Mouse (Mus musculus): ENCODE results near the gene Kifc3. TPM values are rescaled to one million over a fixed set of nuclear protein-coding genes. Genes with fewer than 3 reads are reported as not detected.
"Not testable (repeated sequence)": the region's sequence is repeated elsewhere in the genome, so short reads cannot be mapped to it uniquely, and the experiment has no call there.

Gene Kifc3
- polyA plus RNA-seq, 1 experiment from 2014 or later: 5.3 TPM

DNA sequence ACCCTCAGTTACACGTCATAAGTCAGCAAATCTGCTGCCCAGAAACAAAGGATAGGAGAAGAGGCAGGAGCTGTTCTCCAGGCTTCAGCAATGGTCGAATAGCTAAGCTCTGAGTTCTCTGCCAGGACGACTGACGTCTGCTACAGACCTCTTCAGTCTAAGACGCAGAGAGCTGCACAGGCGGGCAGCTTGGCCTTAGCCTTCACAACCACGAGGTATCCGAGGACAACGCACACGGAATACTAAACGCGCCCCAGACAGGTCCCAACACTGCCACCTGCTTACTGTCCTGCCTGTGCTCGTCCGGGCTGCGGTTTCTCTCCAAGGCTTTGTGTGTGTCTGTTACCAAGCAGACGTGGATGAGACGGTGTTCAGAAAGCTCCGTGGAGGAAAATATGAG, 26.8 kb downstream of the Kifc3 start:
- no peak for ATAC-seq (ENCODE audit: insufficient read depth)
- Histone ChIP-seq H3K27me3 (no peaks in the 10 kb centered on the region), H3K36me3 (replicated peaks) (no peaks in the 10 kb centered on the region), H3K4me3 (replicated peaks) (no peak overlapping the region), H3K27ac (replicated peaks) (no peak overlapping the region), H3K4me1 (replicated peaks) (no peaks in the 10 kb centered on the region), H3K9me3 (replicated peaks) (no peaks in the 10 kb centered on the region), H3K4me2 (no peak overlapping the region), H3K9ac (no peak overlapping the region)
- 69% methylated on average over 18 of the region's 18 CpGs for WGBS (ENCODE audit: insufficient replicate concordance)

DNA sequence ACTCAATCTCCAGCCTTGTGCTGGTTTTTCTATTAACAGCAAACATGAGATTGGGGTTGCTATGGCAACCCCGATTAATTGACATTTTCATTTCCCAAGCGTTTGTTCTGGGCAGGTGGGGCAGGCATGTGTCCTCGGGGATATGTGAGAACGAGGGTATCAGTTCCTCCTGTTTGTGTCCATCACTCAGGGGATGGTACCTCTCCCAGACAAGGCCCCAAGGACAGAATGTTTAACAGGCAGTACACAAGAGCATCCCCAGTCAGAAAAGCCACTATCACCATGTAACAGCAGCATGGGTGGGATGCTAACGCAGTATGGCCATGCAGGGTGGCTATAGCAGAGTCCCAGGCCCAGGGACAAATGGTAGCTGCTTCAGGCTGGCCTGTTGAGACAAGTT, 27.3 kb downstream of the Kifc3 start:
- H3K4me3 ChIP-seq (replicated peaks): no peak overlapping the region
- H3K9me3 ChIP-seq (replicated peaks): no peaks in the 10 kb centered on the region
- no peaks in the 10 kb centered on the region for H3K27me3 ChIP-seq
- H3K4me1 ChIP-seq (replicated peaks): no peaks in the 10 kb centered on the region
- no peak overlapping the region for H3K9ac ChIP-seq
- H3K27ac ChIP-seq (replicated peaks): no peak overlapping the region
- WGBS (ENCODE audit: insufficient replicate concordance): 58% methylated on average over 5 of the region's 5 CpGs
- H3K36me3 ChIP-seq (replicated peaks): no peaks in the 10 kb centered on the region
- no peak for ATAC-seq (ENCODE audit: insufficient read depth)
- no peak overlapping the region for H3K4me2 ChIP-seq

DNA sequence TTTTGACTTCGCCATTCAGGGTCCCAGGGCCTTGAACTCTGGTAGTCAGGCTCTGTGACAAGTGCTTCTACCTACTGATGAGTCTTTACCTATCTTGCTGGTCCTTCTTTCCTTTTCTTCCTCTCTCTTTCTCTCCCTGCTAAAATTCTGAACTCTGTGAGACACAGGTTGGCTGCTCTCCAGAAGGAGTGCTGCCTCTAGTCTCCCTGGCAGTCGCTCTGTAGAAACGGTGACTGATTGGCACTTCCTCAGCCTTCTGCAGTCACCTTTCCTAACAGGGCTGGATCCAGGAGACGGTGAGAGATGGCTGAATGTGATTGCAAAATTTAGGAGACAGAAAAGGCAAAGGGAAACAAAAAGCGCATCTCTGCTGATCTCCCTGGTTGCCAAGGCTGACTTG, 30.2 kb downstream of the Kifc3 start:
- no peak for ATAC-seq (ENCODE audit: insufficient read depth)
- Histone ChIP-seq H3K9me3 (replicated peaks) (no peaks in the 10 kb centered on the region), H3K27ac (replicated peaks) (no peak overlapping the region), H3K4me1 (replicated peaks) (no peaks in the 10 kb centered on the region), H3K4me3 (replicated peaks) (no peak overlapping the region), H3K9ac (no peak overlapping the region), H3K4me2 (no peak overlapping the region), H3K36me3 (replicated peaks) (no peaks in the 10 kb centered on the region), H3K27me3 (no peaks in the 10 kb centered on the region)
- 54% methylated on average over 5 of the region's 5 CpGs for WGBS (ENCODE audit: insufficient replicate concordance)

DNA sequence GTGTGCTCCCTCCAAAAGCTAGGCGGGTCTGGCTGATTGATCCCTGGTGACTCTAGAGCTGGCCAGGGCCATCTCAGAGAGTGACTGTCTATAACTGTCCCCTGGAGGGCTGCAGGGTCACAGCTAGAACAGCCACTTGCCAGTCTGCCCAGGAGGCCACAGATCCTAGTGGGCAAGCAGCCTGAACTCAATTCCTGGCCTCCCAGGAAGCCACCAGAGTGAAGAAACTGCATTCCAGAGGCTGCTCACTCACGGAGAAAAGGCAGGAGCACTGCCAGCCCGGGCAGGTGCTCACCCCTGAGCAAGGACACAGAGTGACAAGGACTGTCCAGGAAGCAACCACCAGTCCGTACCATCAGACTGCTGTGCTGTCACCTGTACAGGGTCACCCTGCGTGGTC, 34.9 kb downstream of the Kifc3 start:
- no peaks in the 10 kb centered on the region for H3K36me3 ChIP-seq (replicated peaks)
- no peak overlapping the region for H3K27ac ChIP-seq (replicated peaks)
- H3K4me2 ChIP-seq: no peak overlapping the region
- WGBS (ENCODE audit: insufficient replicate concordance): 40% methylated on average over 5 of the region's 5 CpGs
- H3K9me3 ChIP-seq (replicated peaks): no peaks in the 10 kb centered on the region
- H3K27me3 ChIP-seq: 0 out of 2 replicates have a peak, but pooled peaks cover 3% of the 10 kb centered on the region
- no peak overlapping the region for H3K4me3 ChIP-seq (replicated peaks)
- no peaks in the 10 kb centered on the region for H3K4me1 ChIP-seq (replicated peaks)
- ATAC-seq (ENCODE audit: insufficient read depth): no peak
- no peak overlapping the region for H3K9ac ChIP-seq

DNA sequence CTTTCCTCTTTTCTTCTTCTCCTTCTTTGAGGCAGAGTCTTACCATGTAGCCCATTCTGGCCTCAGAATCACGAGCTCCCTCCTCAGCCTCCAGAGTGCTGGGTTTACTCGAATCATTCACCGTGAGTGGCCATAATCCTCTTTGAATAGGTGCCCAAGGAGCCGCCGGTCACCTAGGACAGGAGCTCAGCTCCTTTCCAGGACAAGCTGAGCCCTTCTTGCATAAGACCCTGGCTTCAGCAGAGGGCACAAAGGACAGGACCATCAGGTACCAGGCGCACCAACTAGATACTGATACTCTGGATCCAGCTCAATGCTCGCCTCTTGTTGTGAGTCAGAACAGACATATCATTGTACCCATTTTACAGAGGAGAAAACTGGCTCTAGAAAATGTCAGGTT, 36.2 kb downstream of the Kifc3 start:
- H3K27ac ChIP-seq (replicated peaks): no peak overlapping the region
- no peaks in the 10 kb centered on the region for H3K4me1 ChIP-seq (replicated peaks)
- H3K4me3 ChIP-seq (replicated peaks): no peak overlapping the region
- WGBS (ENCODE audit: insufficient replicate concordance): 62% methylated on average over 7 of the region's 7 CpGs
- no peak overlapping the region for H3K9ac ChIP-seq
- no peaks in the 10 kb centered on the region for H3K9me3 ChIP-seq (replicated peaks)
- H3K4me2 ChIP-seq: no peak overlapping the region
- H3K36me3 ChIP-seq (replicated peaks): no peaks in the 10 kb centered on the region
- ATAC-seq (ENCODE audit: insufficient read depth): no peak
- 0 out of 2 replicates have a peak, but pooled peaks cover 3% of the 10 kb centered on the region for H3K27me3 ChIP-seq

DNA sequence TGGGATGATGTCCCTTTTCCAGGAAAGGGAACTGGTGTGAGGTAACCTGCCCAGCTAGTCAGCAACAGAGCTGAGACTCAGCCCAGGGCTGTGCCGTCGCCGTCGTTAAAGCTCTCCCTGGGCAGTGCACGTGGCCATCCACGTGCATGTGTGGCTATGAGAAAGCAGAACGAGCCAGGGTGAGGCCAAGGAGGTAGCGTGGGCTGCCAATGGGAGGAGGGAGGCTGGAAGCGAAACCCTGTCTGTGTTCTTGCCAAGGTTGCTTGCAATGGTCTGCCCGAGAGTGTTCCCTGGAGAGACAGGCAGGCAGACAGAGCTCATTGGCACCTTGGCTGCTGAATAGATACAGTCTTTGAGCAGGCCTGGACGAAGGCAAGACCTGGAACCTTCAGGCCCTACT, 36.7 kb downstream of the Kifc3 start:
- no peaks in the 10 kb centered on the region for H3K4me1 ChIP-seq (replicated peaks)
- 58% methylated on average over 11 of the region's 11 CpGs for WGBS (ENCODE audit: insufficient replicate concordance)
- no peak for ATAC-seq (ENCODE audit: insufficient read depth)
- H3K27me3 ChIP-seq: 0 out of 2 replicates have a peak, but pooled peaks cover 3% of the 10 kb centered on the region
- no peak overlapping the region for H3K27ac ChIP-seq (replicated peaks)
- H3K4me3 ChIP-seq (replicated peaks): no peak overlapping the region
- no peak overlapping the region for H3K4me2 ChIP-seq
- no peak overlapping the region for H3K9ac ChIP-seq
- no peaks in the 10 kb centered on the region for H3K9me3 ChIP-seq (replicated peaks)
- H3K36me3 ChIP-seq (replicated peaks): no peaks in the 10 kb centered on the region

DNA sequence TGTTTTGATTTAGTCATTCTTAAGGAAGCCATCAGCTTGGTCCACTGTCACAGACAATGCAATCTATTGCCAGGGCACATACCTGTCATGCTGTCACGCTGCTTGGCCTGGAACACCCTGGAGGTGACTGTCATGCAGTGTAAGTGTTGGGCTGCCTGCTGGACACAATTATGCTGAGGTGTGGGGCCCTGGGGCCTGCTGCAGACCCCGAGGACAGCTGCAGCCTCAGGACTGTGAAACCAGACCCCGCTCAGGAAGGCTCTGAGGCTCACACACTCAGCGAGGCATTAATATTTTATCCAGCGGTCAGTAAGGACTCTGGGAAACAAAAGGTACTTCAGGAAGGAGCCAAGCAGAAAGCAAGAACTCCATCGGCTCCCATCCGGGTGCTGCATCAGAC, 38.1 kb downstream of the Kifc3 start:
- Histone ChIP-seq H3K27ac (replicated peaks) (no peak overlapping the region), H3K27me3 (0 out of 2 replicates have a peak, but pooled peaks cover 3% of the 10 kb centered on the region), H3K4me2 (no peak overlapping the region), H3K4me3 (replicated peaks) (no peak overlapping the region), H3K4me1 (replicated peaks) (no peaks in the 10 kb centered on the region), H3K9me3 (replicated peaks) (no peaks in the 10 kb centered on the region), H3K9ac (no peak overlapping the region), H3K36me3 (replicated peaks) (no peaks in the 10 kb centered on the region)
- no peak for ATAC-seq (ENCODE audit: insufficient read depth)
- 50% methylated on average over 7 of the region's 7 CpGs for WGBS (ENCODE audit: insufficient replicate concordance)

DNA sequence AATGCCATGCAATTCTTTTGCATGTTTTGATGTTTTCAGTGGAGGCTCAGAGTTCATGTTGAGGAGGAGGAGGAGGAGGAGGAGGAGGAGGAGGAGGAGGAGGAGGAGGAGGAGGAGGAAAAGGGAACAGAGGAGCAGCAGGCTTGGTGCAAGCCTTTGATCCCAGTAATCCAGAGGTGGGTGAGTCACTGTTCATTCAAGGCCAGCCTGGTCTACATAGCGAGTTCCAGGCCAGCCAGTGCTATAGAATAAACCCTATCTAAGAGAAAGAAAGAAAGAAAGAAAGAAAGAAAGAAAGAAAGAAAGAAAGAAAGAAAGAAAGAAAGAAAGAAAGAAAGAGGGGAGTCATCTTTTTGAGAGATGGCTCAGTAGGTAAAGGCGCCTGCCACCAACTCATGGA, 38.6 kb downstream of the Kifc3 start:
- not testable (repeated sequence) for H3K27ac ChIP-seq (replicated peaks); ATAC-seq (ENCODE audit: insufficient read depth); H3K36me3 ChIP-seq (replicated peaks); H3K27me3 ChIP-seq; H3K9ac ChIP-seq; H3K4me1 ChIP-seq (replicated peaks); H3K9me3 ChIP-seq (replicated peaks); H3K4me3 ChIP-seq (replicated peaks); H3K4me2 ChIP-seq
- WGBS (ENCODE audit: insufficient replicate concordance): 60% methylated on average over 2 of the region's 2 CpGs

DNA sequence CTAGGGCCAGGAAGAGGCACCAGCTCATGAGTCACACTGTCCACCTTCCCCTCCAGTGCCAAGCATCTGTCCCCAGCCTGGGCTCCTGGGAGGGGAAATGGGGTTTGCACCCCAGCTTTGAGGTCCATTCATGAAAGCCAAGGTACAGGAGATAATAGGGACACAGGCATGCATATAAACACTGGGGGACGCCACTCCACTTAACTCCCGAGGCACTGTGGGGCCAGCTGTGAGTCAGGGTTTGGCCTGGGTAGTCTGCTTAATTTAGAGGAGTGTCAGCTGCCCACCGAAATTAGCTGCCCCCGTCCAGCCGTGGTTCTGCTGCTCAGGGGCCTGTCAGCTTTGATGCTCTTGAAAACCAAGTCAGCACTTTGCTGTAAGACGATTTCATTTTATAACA, 39.8 kb downstream of the Kifc3 start:
- no peaks in the 10 kb centered on the region for H3K36me3 ChIP-seq (replicated peaks)
- H3K9me3 ChIP-seq (replicated peaks): no peaks in the 10 kb centered on the region
- no peak overlapping the region for H3K9ac ChIP-seq
- H3K4me1 ChIP-seq (replicated peaks): no peaks in the 10 kb centered on the region
- H3K4me2 ChIP-seq: no peak overlapping the region
- WGBS (ENCODE audit: insufficient replicate concordance): 57% methylated on average over 6 of the region's 6 CpGs
- no peak overlapping the region for H3K27ac ChIP-seq (replicated peaks)
- H3K4me3 ChIP-seq (replicated peaks): no peak overlapping the region
- H3K27me3 ChIP-seq: 0 out of 2 replicates have a peak, but pooled peaks cover 3% of the 10 kb centered on the region
- ATAC-seq (ENCODE audit: insufficient read depth): no peak

DNA sequence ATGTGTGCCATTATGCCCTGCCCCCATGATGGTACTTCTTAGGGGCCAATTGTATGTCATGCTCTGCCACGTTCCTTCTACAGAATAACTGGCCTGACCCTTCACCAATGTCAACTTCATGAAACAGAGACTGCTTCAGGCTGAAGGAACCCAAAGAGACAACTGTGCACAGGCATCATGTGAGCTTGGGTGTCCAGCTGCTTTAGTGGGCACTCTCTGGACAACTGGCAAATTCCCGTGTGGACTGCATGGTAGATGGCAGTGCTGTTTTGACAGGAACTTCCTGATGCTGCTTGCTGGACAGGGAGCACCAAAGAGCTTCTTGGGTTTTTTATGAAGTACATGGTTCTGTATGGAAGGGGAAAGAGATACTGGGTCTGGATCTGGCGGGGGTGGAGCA, 43.3 kb downstream of the Kifc3 start:
- no peaks in the 10 kb centered on the region for H3K36me3 ChIP-seq (replicated peaks)
- no peaks in the 10 kb centered on the region for H3K9me3 ChIP-seq (replicated peaks)
- no peaks in the 10 kb centered on the region for H3K27me3 ChIP-seq
- no peak for ATAC-seq (ENCODE audit: insufficient read depth)
- H3K4me2 ChIP-seq: no peak overlapping the region
- WGBS (ENCODE audit: insufficient replicate concordance): 45% methylated on average over 3 of the region's 3 CpGs
- no peak overlapping the region for H3K27ac ChIP-seq (replicated peaks)
- no peaks in the 10 kb centered on the region for H3K4me1 ChIP-seq (replicated peaks)
- no peak overlapping the region for H3K9ac ChIP-seq
- H3K4me3 ChIP-seq (replicated peaks): no peak overlapping the region

DNA sequence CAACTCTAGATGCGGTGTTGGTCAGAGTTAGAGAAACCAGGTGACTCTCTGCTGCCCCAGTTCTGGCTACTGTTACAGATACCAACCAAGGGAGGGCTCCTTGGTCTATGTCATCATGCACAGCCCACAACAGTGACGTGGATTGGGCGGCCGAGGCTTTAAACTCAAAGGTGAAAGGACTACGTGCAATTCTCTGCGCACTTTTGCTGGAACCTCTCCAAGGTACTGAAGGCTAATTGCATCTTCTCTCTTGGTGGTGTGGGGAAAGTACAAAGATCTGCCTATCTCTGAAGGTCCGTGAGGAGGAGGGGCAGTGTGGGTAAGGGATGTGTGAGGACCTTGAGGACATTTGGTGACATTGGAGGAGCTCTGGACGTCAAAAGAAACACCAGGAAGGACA, 44.0 kb downstream of the Kifc3 start:
- Histone ChIP-seq H3K9ac (no peak overlapping the region), H3K4me2 (no peak overlapping the region), H3K27me3 (no peaks in the 10 kb centered on the region), H3K27ac (replicated peaks) (no peak overlapping the region), H3K9me3 (replicated peaks) (no peaks in the 10 kb centered on the region), H3K4me3 (replicated peaks) (no peak overlapping the region), H3K4me1 (replicated peaks) (no peaks in the 10 kb centered on the region), H3K36me3 (replicated peaks) (no peaks in the 10 kb centered on the region)
- ATAC-seq (ENCODE audit: insufficient read depth): no peak
- 60% methylated on average over 8 of the region's 8 CpGs for WGBS (ENCODE audit: insufficient replicate concordance)

DNA sequence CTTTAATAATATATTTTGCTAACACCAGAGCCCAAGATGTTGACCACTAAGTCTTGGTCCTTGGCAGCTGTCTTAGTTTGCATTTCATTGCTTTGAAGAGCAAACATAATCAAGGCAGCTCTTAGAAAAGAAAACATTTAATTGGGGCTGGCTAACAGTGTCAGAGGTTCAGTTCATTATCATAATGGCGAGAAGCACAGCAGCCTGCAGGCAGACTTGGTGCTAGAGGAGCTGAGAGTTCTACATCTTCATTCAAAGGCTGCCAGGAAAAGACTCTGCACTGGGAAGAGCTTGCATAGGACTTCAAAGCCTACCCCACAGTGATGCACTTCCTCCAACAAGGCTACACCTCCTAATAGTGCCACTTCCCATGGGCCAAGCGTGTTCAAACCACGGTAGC, 45.5 kb downstream of the Kifc3 start:
- H3K4me3 ChIP-seq (replicated peaks): no peak overlapping the region
- no peak overlapping the region for H3K9ac ChIP-seq
- no peak for ATAC-seq (ENCODE audit: insufficient read depth)
- H3K9me3 ChIP-seq (replicated peaks): no peaks in the 10 kb centered on the region
- no peak overlapping the region for H3K4me2 ChIP-seq
- H3K27me3 ChIP-seq: no peaks in the 10 kb centered on the region
- WGBS (ENCODE audit: insufficient replicate concordance): 43% methylated on average over 3 of the region's 3 CpGs
- H3K27ac ChIP-seq (replicated peaks): no peak overlapping the region
- H3K4me1 ChIP-seq (replicated peaks): no peaks in the 10 kb centered on the region
- no peaks in the 10 kb centered on the region for H3K36me3 ChIP-seq (replicated peaks)
